Mouse (Mus musculus) frontal cortex, postnatal 10 days (tissue): Measurements from ENCODE around the gene Sgpl1.
"Not testable (repeated sequence)": the region's sequence is repeated elsewhere in the genome, so short reads cannot be mapped to it uniquely, and the experiment has no call there.

Experiments used
- DNase-seq, 2 experiments: peaks; one replicate each; pipeline ENCODE4 v3.0.0; 2022; ENCODE audit warnings: low spot score in 2 of 2, mixed read lengths in 1 of 2

Sgpl1 gene

GRCm38 (mm10) chr10:61155611-61156010, 8.1 kb upstream of the Sgpl1 start:
- no peak for DNase-seq

- DNase-seq: no peak
Measured at GRCm38 (mm10) chr10:61152131-61152530, 4.6 kb upstream of the Sgpl1 start.

GRCm38 (mm10) chr10:61150616-61151015, 3.1 kb upstream of the Sgpl1 start:
- DNase-seq: no peak

DNA sequence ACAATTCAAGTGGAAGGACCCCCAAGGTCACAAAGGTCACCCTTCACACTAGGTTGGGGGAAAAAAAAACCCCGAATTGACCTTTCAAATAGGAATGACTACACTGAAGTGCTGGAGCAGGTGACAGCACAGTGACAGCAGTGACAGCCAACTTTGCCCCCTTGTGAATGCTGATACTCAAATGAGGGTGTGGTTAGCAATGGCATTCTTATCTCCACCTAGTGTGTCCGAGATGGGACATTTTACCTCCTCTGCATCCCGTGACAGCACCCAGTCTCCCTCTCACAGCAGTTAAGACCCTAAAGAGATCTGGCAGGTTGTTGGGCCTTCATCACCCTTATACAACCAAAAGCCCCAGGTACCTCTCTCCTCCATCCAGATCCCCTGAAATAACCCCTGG, 2.0 kb upstream of the Sgpl1 start:
- DNase-seq: no peak

GRCm38 (mm10) chr10:61146807-61147156, 721 bp downstream of the Sgpl1 start:
- no peak for DNase-seq

- DNase-seq: peak; percentile 48 to 62
Measured at GRCm38 (mm10) chr10:61146119-61146806, 1.2 kb downstream of the Sgpl1 start.

GRCm38 (mm10) chr10:61145766-61146118, 1.8 kb downstream of the Sgpl1 start:
- DNase-seq: no peak

DNA sequence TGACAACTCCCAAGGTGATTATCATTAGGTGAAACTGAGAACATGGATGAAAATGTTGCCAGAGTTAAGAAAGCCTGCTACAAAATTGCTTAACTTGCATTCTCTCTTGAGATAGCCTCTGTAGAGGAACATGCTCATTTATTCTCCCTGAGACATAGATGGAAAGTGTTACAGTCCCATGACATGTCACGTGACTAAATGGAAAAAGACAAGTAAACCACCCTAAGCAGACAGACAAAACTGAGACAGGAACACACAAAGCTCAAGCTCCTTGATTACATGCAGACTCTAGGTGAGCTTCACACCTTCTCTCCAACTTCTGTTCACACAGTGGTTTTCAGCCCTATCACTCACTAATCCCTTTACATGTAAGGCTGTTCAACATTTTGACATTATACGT, 4.2 kb downstream of the Sgpl1 start:
- DNase-seq: no peak

- DNase-seq: no peak
Measured at GRCm38 (mm10) chr10:61137567-61137966, 9.9 kb downstream of the Sgpl1 start.

DNA sequence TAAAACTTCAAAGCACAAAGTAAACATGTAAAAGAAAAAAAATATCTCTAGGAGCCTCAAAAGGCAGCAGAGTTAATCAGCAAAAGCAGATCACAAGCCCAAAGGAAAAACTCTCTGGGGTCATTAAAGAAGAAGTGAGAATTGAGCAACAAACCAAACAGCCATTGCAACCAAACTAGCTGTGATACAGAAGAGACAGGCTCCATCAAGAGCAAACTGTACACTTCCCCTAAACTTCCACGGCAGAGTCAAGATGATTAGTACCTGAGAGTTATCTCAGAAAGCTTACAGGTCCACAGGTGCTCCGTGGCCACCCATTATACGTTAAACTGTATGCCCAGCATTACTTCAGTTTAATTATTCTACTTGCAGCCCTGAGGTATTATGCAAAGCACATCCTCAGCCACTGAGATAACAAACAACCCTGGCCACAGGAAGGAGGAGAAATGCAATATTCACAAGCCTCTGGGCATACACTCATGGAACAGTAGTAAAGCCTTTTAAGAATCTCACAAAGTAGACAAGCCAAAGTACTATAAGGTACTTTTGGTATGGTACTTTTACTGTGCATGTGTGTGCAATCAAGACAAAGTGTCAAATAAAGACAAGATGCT, 12.2 kb downstream of the Sgpl1 start:
- no peak for DNase-seq

GRCm38 (mm10) chr10:61134041-61134440, 13.5 kb downstream of the Sgpl1 start:
- DNase-seq: no peak

GRCm38 (mm10) chr10:61130959-61131358, 16.5 kb downstream of the Sgpl1 start:
- no peak for DNase-seq

DNA sequence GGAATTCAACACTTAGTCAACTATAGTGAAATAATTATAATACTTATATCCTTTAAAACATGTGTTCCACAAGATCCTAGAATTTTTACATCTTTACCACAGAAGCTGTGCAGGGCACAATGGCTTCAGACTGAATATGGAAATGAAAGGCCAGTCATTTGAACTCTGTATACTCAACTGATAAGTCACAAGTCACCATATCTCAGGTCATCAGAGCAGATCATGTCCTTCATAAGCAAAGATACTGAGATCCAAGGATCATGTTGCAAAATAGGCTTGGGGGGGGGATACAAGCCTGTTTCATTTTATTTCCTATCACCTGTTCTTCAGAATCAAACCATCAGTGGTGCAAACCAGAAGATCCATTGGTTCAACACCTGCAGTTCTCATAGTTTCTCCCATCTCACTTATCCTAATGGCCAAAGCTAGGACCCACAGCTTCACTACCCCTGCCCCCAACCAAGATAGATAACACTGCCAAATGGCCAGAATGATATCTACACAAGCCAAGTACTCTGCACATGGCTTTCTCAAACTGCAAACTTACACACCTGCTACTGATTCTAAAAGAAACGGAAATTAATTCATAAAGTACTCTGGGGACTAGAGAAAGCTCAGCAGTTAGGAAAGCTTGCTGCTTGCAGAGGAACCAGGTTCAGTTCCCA, 18.7 kb downstream of the Sgpl1 start:
- DNase-seq: no peak

- DNase-seq: no peak
Measured at GRCm38 (mm10) chr10:61124462-61124861, 23.0 kb downstream of the Sgpl1 start.

DNA sequence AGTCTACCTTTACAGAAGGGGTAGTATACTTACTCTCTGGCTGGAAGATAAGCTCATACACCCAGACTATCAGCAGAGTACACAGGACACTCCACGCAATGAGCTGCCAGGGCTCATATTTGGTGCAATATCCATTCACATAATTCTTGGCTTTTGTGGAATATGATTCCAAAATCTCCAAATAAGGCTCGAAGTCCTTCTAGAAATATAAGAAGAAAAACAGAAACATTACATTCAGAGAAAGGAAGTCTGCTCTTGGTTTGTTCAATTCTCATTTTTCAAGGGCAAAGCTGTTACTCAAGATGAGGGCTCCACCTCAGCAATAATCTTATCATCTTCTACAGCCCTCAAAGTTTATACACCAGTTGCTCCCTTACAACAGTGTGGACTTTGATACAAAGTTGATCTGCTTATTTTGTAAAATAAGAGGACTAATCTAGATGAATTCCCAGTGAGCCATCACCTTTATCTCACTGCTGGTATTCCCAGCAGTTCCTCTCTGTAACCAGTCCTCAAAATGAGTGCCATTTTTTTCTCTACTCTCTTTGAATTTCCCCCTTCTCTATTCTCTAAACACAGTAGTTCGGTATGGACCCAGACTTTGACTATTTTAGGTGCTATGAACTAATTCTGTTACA, 24.1 kb downstream of the Sgpl1 start:
- DNase-seq: no peak

- not testable (repeated sequence) for DNase-seq
Measured at GRCm38 (mm10) chr10:61121732-61122131, 25.8 kb downstream of the Sgpl1 start.

GRCm38 (mm10) chr10:61114246-61114720, 33.2 kb downstream of the Sgpl1 start:
- DNase-seq: no peak

- no peak for DNase-seq
Measured at GRCm38 (mm10) chr10:61103564-61104114, 43.9 kb downstream of the Sgpl1 start.

DNA sequence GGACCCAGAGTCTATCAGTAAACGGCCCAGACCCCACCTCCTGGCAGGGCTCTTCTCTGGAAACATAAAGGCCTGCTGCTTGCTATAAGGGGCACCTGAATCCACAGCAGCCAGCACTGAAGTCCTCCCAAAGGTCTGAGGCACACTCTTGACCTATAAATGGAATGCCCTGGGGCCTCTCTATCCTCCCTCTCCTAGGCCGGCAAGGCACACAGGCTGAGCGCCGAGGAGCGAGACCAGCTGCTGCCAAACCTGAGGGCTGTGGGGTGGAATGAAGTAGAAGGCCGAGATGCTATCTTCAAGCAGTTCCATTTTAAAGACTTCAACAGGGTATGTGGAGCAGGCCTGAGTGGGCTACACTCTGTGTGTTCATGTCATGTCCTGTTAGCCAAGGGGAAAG, 55.6 kb downstream of the Sgpl1 start:
- no peak for DNase-seq

GRCm38 (mm10) chr10:61089170-61090142, 58.0 kb downstream of the Sgpl1 start, which contains the start of gene Pcbd1:
TSS of gene Pcbd1 (plus strand) at chr10:61089331.
- no peak for DNase-seq

GRCm38 (mm10) chr10:61088468-61088867, 59.0 kb downstream of the Sgpl1 start:
- DNase-seq: no peak
